Mouse (Mus musculus): Measurements from ENCODE around the gene Mcemp1. TPM values are rescaled to one million over a fixed set of nuclear protein-coding genes. Genes with fewer than 3 reads are reported as not detected.

Mcemp1 gene
- polyA plus RNA-seq, 1 experiment from 2014 or later = 0.40 TPM

DNA sequence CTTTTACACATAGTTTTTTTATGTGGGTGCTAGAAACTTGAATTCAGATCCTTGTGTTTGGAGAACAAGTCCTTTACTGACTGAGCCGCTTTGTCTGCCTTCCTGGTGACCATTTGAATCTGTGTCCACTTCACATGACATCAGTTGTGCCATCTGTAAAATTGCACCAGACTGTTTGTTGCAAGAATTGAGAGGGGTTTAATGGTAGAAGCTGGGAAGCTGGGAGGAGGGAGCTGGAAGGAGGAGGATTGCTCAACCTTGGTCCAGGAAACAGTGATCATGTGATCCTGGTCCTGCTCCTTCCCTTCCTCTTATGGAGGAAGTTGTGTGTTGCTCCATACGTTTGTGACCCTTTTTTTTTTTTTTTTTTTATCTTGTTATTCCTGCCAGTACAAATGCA, 17.3 kb upstream of the Mcemp1 start:
- H3K4me3 ChIP-seq (replicated peaks) = no peak overlapping the region
- 68% methylated on average over 2 of the region's 2 CpGs for WGBS
- ATAC-seq = no peak

DNA sequence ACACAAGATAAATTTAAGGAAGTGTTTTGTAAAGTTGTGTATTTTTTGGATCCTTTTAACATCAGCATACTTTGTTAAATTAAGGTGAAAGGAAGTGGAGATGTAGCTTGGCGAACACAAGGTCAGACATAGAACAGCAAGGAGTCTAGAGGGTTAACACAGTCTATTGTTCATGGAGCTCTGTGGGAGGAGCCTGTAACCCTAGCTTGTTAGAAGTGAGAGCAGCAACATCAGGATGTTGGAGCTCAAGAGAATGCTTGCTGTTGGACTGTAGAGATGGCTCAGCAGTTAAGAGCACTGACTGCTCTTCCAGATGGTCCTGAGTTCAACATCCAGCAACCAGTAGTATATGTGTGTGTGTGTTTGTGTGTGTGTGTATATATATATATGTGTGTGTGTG, 16.6 kb upstream of the Mcemp1 start:
- WGBS = 39% methylated on average over 1 of the region's 1 CpGs
- no peak overlapping the region for H3K27ac ChIP-seq
- ATAC-seq = no peak

More for the DNA sequence above, 17.3 kb upstream of the Mcemp1 start:
- Histone ChIP-seq H3K4me2 (replicated peaks) (no peak overlapping the region), H3K4me1 (replicated peaks) (no peaks in the 10 kb centered on the region), H3K36me3 (no peaks in the 10 kb centered on the region), H3K27me3 (replicated peaks) (no peaks in the 10 kb centered on the region), H3K27ac (no peak overlapping the region), H3K9ac (no peak overlapping the region), H3K9me3 (no peaks in the 10 kb centered on the region)

DNA sequence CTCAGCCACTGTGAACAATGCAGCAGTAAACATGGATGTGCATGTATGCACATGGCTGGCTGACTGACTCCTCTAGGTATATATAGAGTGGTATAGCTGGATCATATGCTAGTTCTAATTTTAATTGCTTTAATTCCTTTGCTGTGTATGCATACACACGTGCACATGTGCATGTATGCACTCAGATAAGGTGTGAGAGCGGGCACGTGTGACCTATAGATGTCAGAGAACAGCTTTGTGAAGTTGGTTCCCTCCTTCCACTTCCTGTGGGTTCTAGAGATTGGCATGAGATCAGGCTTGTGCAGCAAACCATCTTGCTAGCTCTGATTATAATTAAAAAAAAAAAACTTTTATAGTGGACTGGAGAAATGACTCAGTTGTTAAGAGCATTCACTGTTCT, 12.7 kb upstream of the Mcemp1 start:
- Histone ChIP-seq H3K27ac (no peak overlapping the region), H3K4me1 (replicated peaks) (no peaks in the 10 kb centered on the region), H3K27me3 (replicated peaks) (no peaks in the 10 kb centered on the region), H3K9ac (no peak overlapping the region), H3K9me3 (no peaks in the 10 kb centered on the region), H3K4me2 (replicated peaks) (no peak overlapping the region), H3K36me3 (no peaks in the 10 kb centered on the region), H3K4me3 (replicated peaks) (no peak overlapping the region)
- ATAC-seq = no peak
- 63% methylated on average over 3 of the region's 3 CpGs for WGBS

More for the DNA sequence above, 16.6 kb upstream of the Mcemp1 start:
- Histone ChIP-seq H3K4me2 (replicated peaks) (no peak overlapping the region), H3K36me3 (no peaks in the 10 kb centered on the region), H3K9ac (no peak overlapping the region), H3K27me3 (replicated peaks) (no peaks in the 10 kb centered on the region), H3K4me1 (replicated peaks) (no peaks in the 10 kb centered on the region), H3K4me3 (replicated peaks) (no peak overlapping the region), H3K9me3 (no peaks in the 10 kb centered on the region)

DNA sequence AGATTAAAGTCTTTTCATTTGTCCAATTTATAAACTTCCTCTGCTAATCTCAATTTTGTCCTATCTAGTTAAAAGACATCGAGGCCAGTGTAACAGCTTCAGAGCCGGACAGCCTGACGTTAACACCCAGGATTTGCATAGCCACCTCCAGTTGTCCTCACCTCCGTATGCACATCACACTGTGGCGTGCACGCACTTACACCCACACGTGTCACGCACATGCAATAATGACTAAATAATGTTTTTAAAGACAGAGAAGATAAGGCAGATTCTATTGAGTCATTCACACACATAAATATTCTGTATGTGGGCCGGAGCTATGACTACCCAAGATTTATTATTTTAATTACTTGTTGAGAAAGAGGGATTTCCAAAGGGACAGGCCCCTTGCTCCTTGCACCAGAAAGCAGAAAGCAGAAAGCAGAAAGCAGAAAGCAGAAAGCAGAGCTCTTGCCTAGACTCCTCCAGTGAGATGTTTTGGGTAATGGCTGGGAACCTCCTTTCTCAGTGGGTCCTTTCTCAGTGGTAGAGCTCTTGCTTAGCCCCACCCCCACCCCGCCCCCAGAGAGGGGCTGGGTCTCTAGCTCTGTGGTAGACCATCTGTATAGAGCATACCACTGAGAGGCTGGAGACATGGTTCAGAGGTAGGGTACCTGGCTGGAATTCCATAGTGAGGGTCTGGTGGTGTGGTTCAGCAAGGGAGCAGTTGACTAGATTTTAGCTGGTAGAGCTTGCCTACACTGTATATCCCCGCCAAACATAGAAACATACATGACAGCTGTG, 10.6 kb upstream of the Mcemp1 start:
- WGBS = 70% methylated on average over 11 of the region's 11 CpGs
- ATAC-seq = peak; percentile 12; the same call in 1 of the 2 replicates

DNA sequence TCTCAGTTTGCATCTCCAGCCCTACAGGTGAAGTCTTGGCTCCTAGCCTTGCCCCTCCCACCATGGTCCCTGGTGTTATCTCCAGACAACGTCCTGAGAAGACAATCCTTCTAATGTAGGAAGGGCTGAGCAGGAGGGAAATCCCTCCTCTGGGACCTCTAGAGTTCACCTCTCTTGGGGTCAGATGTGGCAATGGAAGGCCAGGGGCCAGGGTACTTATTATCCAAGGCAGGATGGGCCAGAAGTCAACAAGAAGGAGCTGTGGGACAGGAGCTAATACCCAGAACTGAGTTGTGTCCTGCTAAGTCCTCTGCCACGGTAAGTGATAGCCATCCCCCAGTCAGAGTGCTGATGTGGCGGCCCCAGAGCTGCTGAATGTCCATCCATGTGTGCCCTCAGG, 10.0 kb upstream of the Mcemp1 start, which contains the start of gene Retn:
Gene Retn (plus strand): TSS at position 245 of the 400 bp plus-strand sequence.
- no peaks in the 10 kb centered on the region for H3K4me1 ChIP-seq (replicated peaks)
- H3K4me2 ChIP-seq (replicated peaks) = no peak within 1 kb of the TSS
- no peaks in the 10 kb centered on the region for H3K36me3 ChIP-seq
- WGBS = 70% methylated on average over 3 of the region's 3 CpGs
- no peak for ATAC-seq
- no peaks in the 10 kb centered on the region for H3K9me3 ChIP-seq
- no peak within 1 kb of the TSS for H3K4me3 ChIP-seq (replicated peaks)
- no peak within 1 kb of the TSS for H3K9ac ChIP-seq
- no peaks in the 10 kb centered on the region for H3K27me3 ChIP-seq (replicated peaks)
- H3K27ac ChIP-seq = no peak within 1 kb of the TSS

More for the DNA sequence above, 10.6 kb upstream of the Mcemp1 start:
- Histone ChIP-seq H3K27me3 (replicated peaks) (no peaks in the 10 kb centered on the region), H3K4me3 (replicated peaks) (no peak overlapping the region), H3K27ac (no peak overlapping the region), H3K9me3 (no peaks in the 10 kb centered on the region), H3K36me3 (no peaks in the 10 kb centered on the region), H3K4me1 (replicated peaks) (no peaks in the 10 kb centered on the region), H3K4me2 (replicated peaks) (no peak overlapping the region), H3K9ac (no peak overlapping the region)

DNA sequence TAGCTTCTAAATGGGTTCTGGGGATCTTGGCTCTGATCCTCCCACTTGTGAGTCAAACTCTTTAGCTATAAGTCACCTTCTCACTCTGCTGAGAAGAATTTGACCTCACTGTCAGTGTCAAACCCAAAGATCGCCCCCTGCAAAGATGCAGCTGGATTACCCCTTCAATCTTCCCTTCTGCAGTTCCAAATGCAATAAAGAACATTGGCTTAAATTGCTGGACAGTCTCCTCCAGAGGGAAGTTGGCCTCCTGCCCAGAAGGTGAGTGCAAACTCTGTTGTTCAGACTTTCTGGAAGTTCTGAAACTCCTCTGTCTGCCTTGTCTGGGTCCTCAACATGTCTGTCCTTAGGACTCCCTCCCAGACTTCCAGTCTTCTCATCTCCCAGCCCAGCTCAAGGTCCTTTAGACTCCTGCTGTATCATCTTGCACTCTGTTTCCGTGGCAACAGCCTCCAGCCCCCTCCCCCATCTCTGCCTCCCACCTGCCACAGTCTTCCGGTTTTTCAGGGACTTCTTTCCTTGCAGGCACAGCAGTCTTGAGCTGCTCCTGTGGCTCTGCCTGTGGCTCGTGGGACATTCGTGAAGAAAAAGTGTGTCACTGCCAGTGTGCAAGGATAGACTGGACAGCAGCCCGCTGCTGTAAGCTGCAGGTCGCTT, 8.7 kb upstream of the Mcemp1 start:
- H3K4me2 ChIP-seq (replicated peaks) = no peak overlapping the region
- H3K4me1 ChIP-seq (replicated peaks) = no peaks in the 10 kb centered on the region
- H3K9ac ChIP-seq = no peak overlapping the region
- no peak overlapping the region for H3K4me3 ChIP-seq (replicated peaks)
- no peaks in the 10 kb centered on the region for H3K27me3 ChIP-seq (replicated peaks)
- no peak for ATAC-seq
- no peak overlapping the region for H3K27ac ChIP-seq
- WGBS = 22% methylated on average over 7 of the region's 7 CpGs
- H3K36me3 ChIP-seq = no peaks in the 10 kb centered on the region
- H3K9me3 ChIP-seq = no peaks in the 10 kb centered on the region

DNA sequence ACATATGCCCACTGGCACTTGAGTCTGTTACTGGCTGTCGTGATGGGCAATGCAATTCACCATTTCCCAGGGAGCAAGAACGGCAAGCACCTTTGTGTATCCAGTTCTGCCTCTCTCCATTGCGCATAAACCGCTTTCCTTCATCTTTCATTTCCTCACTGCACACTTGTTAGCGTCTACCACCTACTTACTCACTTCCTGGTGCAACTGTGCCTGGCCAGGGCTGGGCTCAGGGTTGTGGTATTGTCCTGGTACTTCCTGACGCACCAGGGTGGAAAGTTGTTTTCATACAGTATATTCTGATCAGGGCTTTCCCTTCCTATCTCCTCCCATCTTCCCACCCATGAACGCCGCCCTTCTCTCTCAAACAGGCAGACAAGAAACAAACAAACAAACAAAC, 4.7 kb upstream of the Mcemp1 start:
- Histone ChIP-seq H3K27me3 (replicated peaks) (no peaks in the 10 kb centered on the region), H3K27ac (no peak overlapping the region), H3K36me3 (no peaks in the 10 kb centered on the region), H3K9ac (no peak overlapping the region), H3K9me3 (no peaks in the 10 kb centered on the region), H3K4me3 (replicated peaks) (no peak overlapping the region), H3K4me2 (replicated peaks) (no peak overlapping the region), H3K4me1 (replicated peaks) (no peaks in the 10 kb centered on the region; the same call in 1 of the 2 replicates)
- WGBS = 83% methylated on average over 8 of the region's 8 CpGs
- ATAC-seq = no peak

DNA sequence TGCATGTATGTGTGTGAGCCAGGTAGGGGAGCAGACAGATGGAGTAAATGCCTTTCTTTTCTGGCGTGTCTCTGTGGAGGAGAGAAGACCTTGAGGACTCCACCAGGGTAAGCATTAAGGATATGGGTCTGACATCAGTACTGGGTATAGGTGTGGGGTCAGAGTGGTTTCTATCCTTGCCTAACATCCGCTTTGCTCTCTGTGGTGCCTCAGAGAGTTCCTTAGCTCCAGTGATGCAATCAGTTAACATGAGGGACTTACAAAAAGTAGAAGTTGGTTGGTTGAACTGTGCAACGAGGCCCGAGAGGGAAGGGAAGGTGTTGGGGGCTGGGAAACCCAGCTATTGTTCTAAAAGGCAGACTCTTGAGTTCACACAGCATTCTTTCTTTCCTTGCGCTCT, 1.1 kb upstream of the Mcemp1 start:
- no peak overlapping the region for H3K4me2 ChIP-seq (replicated peaks)
- H3K27me3 ChIP-seq (replicated peaks) = no peaks in the 10 kb centered on the region
- H3K9me3 ChIP-seq = no peaks in the 10 kb centered on the region
- no peaks in the 10 kb centered on the region for H3K36me3 ChIP-seq
- no peak overlapping the region for H3K27ac ChIP-seq
- no peak overlapping the region for H3K9ac ChIP-seq
- ATAC-seq = no peak
- WGBS = 68% methylated on average over 5 of the region's 5 CpGs
- H3K4me1 ChIP-seq (replicated peaks) = no peaks in the 10 kb centered on the region; the same call in 1 of the 2 replicates
- H3K4me3 ChIP-seq (replicated peaks) = no peak overlapping the region

DNA sequence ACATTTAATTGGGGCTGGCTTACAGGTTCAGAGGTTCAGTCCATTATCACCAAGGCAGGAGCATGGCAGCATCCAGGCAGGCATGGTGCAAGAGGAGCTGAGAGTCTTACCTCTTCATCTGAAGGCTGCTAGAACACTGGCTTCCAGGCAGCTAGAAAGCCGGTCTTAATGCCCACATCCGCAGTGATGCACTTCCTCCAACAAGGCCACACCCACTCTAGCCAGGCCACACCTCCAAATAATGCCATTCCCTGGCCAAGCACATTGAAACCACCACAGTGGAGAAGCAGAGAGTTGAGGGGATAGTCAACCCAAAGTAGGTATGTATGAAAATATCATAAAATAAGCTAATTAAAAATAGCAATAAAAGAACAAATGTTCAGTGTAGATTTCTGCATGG, 4.8 kb downstream of the Mcemp1 start:
- no peaks in the 10 kb centered on the region for H3K4me1 ChIP-seq (replicated peaks)
- no peak overlapping the region for H3K4me3 ChIP-seq (replicated peaks)
- H3K9me3 ChIP-seq = no peaks in the 10 kb centered on the region
- no peak overlapping the region for H3K4me2 ChIP-seq (replicated peaks)
- H3K9ac ChIP-seq = no peak overlapping the region
- no peak for ATAC-seq
- 79% methylated on average over 2 of the region's 2 CpGs for WGBS
- H3K27me3 ChIP-seq (replicated peaks) = no peaks in the 10 kb centered on the region
- no peak overlapping the region for H3K27ac ChIP-seq
- H3K36me3 ChIP-seq = no peaks in the 10 kb centered on the region

DNA sequence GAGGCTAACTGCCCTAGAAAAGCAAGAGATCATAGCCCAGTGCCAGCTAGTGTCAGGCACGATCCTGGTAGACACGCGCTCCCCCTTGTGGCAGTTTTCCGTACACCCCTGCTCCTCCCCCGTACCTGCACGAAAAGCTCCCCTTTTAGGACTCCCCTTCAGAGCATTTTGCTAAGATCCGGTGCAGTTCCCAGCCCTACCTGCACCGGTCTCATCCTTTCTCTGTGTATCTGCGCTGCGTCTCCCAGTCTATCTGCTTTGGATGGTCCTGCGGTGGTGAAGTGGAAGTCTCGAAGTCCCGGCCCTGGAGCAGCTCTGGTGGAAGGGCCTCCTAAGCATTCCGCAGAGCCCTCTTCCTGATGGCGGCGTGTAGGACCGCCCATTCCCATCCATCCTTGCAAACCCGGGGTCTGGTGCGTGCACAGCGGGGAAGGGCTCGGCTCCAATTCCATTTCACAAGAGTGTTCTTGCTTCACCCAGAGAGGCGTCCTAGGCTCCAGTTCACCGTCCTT, 6.5 kb downstream of the Mcemp1 start, which contains the start of gene Fcor:
Gene Fcor (minus strand): TSS at position 383 of the 512 bp plus-strand sequence.
- Histone ChIP-seq H3K9me3 (no peaks in the 10 kb centered on the region), H3K27me3 (replicated peaks) (no peaks in the 10 kb centered on the region), H3K4me3 (replicated peaks) (peak within 1 kb of the TSS; percentile 60), H3K4me1 (replicated peaks) (no peaks in the 10 kb centered on the region), H3K27ac (peak within 1 kb of the TSS; percentile 68), H3K4me2 (replicated peaks) (peak within 1 kb of the TSS; percentile 94), H3K9ac (peak within 1 kb of the TSS; percentile 60), H3K36me3 (no peaks in the 10 kb centered on the region)
- peak; percentile 81 for ATAC-seq
- under 1% methylated on average over 23 of the region's 23 CpGs for WGBS

DNA sequence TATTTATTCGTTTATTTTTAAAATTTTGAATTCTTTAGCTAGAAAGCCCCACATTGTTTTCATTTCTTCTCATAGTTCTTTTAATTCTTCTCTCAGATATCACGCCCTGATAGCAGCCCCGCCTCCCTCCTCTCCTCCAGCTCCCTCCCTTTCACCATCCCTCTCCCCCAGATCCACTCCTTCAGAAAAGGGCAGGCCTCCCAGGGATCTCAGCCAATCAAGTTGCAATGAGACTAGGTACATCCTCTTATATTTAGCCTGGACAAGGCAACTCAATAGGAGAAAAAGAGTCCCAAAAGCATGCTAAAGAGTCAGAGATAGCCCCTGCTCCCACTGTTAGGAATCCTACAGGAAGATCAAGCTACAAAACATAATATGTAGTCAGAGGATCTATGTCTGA, 9.1 kb downstream of the Mcemp1 start:
- peaks cover 8% of the 10 kb centered on the region for H3K36me3 ChIP-seq
- no peak for ATAC-seq
- peaks cover 7% of the 10 kb centered on the region for H3K4me1 ChIP-seq (replicated peaks)
- H3K4me3 ChIP-seq (replicated peaks) = no peak overlapping the region
- H3K9ac ChIP-seq = no peak overlapping the region
- no peaks in the 10 kb centered on the region for H3K9me3 ChIP-seq
- no peaks in the 10 kb centered on the region for H3K27me3 ChIP-seq (replicated peaks)
- H3K27ac ChIP-seq = no peak overlapping the region
- 58% methylated on average over 3 of the region's 3 CpGs for WGBS
- H3K4me2 ChIP-seq (replicated peaks) = no peak overlapping the region

DNA sequence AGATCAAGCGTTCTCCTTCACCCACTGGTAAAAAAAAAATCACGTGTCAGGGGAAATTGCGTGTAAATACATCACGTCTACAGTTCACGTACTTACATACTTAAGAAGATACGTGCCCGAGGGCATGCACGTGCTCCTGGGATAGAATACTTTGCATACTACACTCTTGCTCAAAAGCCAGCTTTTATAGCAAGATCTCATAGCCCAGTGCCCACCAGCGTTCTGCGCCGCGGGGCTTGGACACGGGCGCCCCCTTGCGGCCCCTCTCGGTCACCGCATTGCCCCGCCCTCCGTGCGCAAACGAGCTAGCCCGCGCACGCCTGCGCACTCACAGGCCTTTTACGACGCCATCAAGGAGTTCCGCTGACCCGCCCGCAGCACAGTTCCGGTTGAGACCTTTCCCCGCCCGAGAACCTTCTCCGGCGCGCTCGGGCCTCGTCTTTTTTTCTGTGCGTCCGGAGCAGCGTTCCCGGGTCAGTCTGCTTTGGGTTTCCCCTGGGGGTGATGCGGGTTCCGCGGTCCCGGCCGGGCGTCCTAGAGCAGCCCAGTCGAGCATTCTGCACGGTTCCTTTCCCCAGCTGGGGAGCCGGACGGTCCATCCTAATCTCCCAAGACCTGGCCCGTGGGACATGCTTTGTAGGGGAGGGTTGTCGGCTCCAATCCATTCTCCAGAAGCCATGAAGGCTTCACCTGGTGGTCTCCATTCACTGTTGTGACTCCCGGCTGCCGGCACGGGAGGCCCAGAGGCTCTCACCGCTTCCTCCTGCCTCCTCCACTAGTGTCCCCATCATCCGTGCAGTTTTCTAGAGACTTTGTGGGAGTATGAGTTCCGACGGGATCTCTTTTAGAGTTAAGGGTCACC, 10.8 kb downstream of the Mcemp1 start, which contains the start of gene Trappc5:
Gene Trappc5 (plus strand): TSS at position 169 of the 862 bp plus-strand sequence.
- Histone ChIP-seq H3K4me2 (replicated peaks) (peak within 1 kb of the TSS; percentile 75), H3K36me3 (peaks cover 14% of the 10 kb centered on the region), H3K4me1 (replicated peaks) (peaks cover 7% of the 10 kb centered on the region), H3K27me3 (replicated peaks) (no peaks in the 10 kb centered on the region), H3K9ac (peak within 1 kb of the TSS; percentile 88), H3K4me3 (replicated peaks) (peak within 1 kb of the TSS; percentile 77), H3K27ac (peak within 1 kb of the TSS; percentile 95), H3K9me3 (no peaks in the 10 kb centered on the region)
- peak; percentile 92 for ATAC-seq
- WGBS = 1% methylated on average over 61 of the region's 61 CpGs

Data from intestine, embryonic 15.5 days (tissue).